Mouse (Mus musculus) T-helper 2 cell (primary cell): ENCODE measurements around the gene 1700020N01Rik.

ENCODE experiments used
- in situ Hi-C: fragments of 300-600 bp; cut with MboI, MseI; formaldehyde crosslinking; loops from one replicate; pipeline ENCODE4 v1.15.1; 2025; ENCODE audit warnings: high pct_unique_total_duplicates

The 1700020N01Rik gene

GRCm38 (mm10) chr10:21600931-21601330, 8.0 kb downstream of the 1700020N01Rik start:
- in situ Hi-C loops = loop anchor here (25.0 kb wide), 1 partner anchor 411 kb away; no protein-coding TSS in a partner anchor

- in situ Hi-C loops = loop anchor here (25.0 kb wide), 1 partner anchor 408 kb away; no protein-coding TSS in a partner anchor
Measured at GRCm38 (mm10) chr10:21604476-21604875, 11.5 kb downstream of the 1700020N01Rik start.

- in situ Hi-C loops = loop anchor here (5.0 to 25.0 kb wide), 2 partner anchors 72 to 407 kb away; no protein-coding TSS in a partner anchor
Measured at GRCm38 (mm10) chr10:21605011-21605571, 12.1 kb downstream of the 1700020N01Rik start.

- in situ Hi-C loops = loop anchor here (5.0 to 25.0 kb wide), 2 partner anchors 72 to 407 kb away; no protein-coding TSS in a partner anchor
Measured at GRCm38 (mm10) chr10:21605601-21606000, 12.7 kb downstream of the 1700020N01Rik start.

GRCm38 (mm10) chr10:21606931-21607330, 14.0 kb downstream of the 1700020N01Rik start:
- in situ Hi-C loops = loop anchor here (5.0 to 25.0 kb wide), 2 partner anchors 70 to 405 kb away; no protein-coding TSS in a partner anchor

DNA sequence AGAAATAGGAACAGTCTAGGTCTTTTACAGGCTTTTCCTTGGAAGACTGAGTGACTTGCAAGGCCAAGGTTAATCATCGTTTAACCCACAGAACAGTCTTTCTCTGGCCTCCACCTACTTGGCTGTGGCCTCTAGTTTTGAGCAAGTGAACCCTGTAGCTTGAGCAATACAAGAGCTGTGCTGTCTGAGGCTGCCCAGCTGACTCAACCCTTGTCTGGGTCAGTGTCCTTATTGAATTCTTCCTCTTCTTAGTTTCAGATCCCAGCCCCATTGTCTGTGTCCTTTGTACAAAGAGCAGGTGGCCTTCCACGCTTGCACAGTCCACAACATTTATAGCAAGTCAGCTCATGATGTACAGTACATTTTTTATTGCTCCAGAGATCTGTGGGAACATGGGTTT, 16.6 kb downstream of the 1700020N01Rik start:
- in situ Hi-C loops = loop anchor here (5.0 to 25.0 kb wide), 2 partner anchors 68 to 403 kb away; no protein-coding TSS in a partner anchor

GRCm38 (mm10) chr10:21613021-21613860, 20.3 kb downstream of the 1700020N01Rik start:
- in situ Hi-C loops = loop anchor here (5.0 to 25.0 kb wide), 2 partner anchors 231 to 399 kb away; no protein-coding TSS in a partner anchor

GRCm38 (mm10) chr10:21614520-21614919, 21.6 kb downstream of the 1700020N01Rik start:
- in situ Hi-C loops = loop anchor here (5.0 to 25.0 kb wide), 2 partner anchors 232 to 398 kb away; no protein-coding TSS in a partner anchor

GRCm38 (mm10) chr10:21618745-21619508, 26.0 kb downstream of the 1700020N01Rik start:
- in situ Hi-C loops = loop anchor here (25.0 kb wide), 1 partner anchor 393 kb away; no protein-coding TSS in a partner anchor

- in situ Hi-C loops = loop anchor here (25.0 kb wide), 1 partner anchor 390 kb away; no protein-coding TSS in a partner anchor
Measured at GRCm38 (mm10) chr10:21622065-21622464, 29.1 kb downstream of the 1700020N01Rik start.

GRCm38 (mm10) chr10:21628555-21628954, 35.6 kb downstream of the 1700020N01Rik start:
- in situ Hi-C loops = no loop called here

DNA sequence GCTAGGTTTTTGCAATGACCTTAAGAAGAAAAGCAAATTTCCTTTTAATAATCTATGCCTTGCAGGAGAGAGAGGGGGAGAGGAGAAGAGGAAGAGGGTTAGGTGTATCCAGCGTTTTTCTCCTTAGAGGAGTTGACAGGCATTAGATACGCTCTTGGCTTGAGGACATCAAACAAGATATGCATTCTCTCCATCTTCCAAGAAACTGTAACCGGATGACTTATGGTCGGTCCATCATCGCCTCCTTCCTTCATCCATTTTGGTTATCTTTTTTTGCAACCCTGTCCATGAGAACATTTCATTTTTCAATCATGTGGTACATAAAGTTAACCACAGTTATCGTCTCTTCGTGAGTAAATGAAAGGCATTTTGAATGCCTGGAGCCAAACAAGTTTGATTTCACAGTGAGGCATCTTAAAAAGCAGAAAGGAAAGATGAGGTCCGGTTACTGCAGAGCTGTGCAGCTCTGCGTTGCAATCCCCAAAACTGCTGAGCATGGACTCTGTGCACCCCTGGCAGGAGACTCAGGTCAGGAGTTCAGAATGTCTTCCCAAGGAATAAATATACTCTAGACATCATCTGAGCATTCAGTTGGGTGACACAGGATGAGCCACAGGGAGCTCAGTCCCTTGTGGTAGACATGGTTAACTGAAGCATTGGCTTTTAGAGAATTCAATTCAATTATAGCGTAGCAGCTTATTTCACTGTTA, 36.2 kb downstream of the 1700020N01Rik start:
- in situ Hi-C loops = no loop called here

DNA sequence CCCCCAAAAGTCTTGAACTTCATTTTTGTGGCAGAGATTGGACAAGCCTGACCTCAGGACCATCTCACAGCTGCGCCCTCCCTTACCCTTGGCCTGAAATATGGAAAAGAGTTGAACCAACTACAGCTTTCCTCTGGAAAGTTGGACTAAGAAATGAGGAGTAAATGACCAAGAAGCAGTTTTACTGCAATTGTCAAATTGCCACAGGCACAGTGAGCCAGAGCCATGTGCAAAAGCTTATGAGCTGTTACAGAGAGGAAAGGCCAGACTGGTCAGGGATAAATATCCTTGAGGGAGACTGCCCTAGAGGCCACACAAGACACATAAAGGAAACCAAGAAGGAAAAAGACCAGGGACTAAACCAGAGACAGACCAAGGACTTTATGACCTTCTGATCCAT, 38.5 kb downstream of the 1700020N01Rik start:
- in situ Hi-C loops = no loop called here

DNA sequence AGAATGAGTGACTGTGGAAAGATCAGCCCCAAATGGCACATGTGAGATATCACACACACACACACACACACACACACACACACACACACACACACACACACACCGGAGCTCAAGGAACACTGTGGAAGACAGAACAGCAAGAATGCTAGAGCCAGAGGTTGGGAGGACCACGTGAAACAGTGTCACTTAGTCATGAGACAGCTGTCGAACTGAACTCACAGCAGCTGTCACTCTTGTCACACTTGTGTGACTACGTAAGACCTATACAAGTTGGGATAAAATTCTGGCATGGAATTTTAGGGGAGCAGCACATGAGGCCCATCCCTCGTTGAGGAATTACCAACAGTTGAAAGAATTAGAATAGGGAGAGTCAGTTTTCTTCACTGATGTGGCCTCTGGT, 39.7 kb downstream of the 1700020N01Rik start:
- in situ Hi-C loops = no loop called here

- in situ Hi-C loops = no loop called here
Measured at GRCm38 (mm10) chr10:21635988-21636710, 43.2 kb downstream of the 1700020N01Rik start.

DNA sequence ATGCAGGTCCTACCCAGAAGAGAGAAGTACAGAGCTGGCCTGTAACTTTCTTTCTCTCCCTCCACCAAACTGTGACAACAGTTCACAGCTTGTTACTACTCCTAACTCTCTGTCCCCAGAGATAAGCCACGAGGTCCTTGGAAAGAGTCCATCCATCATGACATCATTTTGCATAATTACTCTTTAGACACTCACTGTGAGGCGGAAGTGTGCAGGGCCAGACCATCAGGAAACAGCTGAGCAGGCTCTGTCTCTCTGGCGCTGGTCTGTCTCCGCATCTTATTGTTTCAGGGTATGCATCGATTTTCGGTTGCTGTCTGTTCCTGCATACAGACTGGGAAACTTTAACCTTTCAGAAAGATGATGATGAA, 43.8 kb downstream of the 1700020N01Rik start:
- in situ Hi-C loops = no loop called here

- in situ Hi-C loops = no loop called here
Measured at GRCm38 (mm10) chr10:21651388-21651787, 58.4 kb downstream of the 1700020N01Rik start.

DNA sequence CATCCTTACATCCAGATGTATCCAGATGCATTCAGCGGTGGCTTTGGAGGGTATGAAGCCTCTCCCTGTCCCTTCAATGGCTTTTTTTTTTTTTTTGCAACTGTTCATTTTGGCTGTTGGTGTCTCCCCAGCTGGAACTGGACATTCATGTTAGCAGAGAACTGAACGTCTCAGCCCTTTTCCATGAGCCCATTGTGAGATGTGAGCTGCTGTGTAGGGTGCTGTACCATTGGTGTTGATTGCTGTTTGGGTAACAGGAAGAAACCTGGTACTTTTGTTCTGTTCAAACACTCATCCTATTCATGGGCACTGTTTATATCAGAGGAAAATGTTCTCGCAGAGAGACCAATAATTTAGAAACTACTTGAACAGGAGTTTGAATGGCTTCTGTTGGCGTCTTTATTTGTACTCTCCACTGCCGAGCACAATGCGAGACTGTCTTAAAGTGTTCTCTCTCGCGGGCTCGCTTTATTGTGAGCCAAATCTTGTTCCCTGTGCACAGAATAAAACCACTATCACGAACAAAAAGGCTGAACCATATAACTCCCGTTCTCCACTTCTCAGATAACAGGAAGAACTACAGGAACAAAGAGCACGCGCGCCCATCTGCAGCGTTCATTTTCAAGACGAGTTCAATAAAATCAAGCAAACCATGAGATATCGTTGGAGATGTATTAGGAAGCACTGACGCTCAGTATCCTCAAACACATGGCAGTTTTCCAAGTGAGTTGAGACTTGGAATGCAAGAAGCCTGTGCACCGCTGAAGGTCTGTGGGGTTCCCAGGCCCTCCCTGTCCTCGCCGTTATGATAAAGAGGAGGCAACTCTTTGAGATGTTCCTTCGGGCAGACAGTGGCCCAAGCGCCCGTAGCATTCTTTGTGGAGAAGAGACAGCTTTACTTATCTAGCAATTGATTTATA, 59.7 kb downstream of the 1700020N01Rik start:
- in situ Hi-C loops = no loop called here

GRCm38 (mm10) chr10:21653469-21653868, 60.5 kb downstream of the 1700020N01Rik start:
- in situ Hi-C loops = no loop called here
